Mouse (Mus musculus) ES-E14 (cell line): Measurements from ENCODE around the gene Pik3cd.

Experiments
- CHD2 ChIP-seq: IDR thresholded peaks from 2 replicates; pipeline ENCODE4 v1.6.1; 2014; ENCODE audit warnings: mild to moderate bottlenecking, low read depth, low read length, inconsistent platforms
- HCFC1 ChIP-seq: IDR thresholded peaks from 2 replicates; pipeline ENCODE4 v1.6.1; 2012; ENCODE audit warnings: low read length, inconsistent platforms, borderline replicate concordance; ENCODE audit not compliant: insufficient read depth
- MAFK ChIP-seq: IDR thresholded peaks from 2 replicates; pipeline ENCODE4 v1.6.1; 2014; ENCODE audit warnings: mild to moderate bottlenecking, low read depth, low read length, inconsistent platforms; ENCODE audit not compliant: insufficient read depth
- ZC3H11A ChIP-seq: IDR thresholded peaks from 2 replicates; pipeline ENCODE4 v1.6.1; 2012; ENCODE audit warnings: low read depth, mild to moderate bottlenecking, inconsistent platforms, low read length, borderline replicate concordance
- ZNF384 ChIP-seq: IDR thresholded peaks from 2 replicates; pipeline ENCODE4 v1.6.1; 2012; ENCODE audit warnings: low read depth, low read length, inconsistent platforms

DNA sequence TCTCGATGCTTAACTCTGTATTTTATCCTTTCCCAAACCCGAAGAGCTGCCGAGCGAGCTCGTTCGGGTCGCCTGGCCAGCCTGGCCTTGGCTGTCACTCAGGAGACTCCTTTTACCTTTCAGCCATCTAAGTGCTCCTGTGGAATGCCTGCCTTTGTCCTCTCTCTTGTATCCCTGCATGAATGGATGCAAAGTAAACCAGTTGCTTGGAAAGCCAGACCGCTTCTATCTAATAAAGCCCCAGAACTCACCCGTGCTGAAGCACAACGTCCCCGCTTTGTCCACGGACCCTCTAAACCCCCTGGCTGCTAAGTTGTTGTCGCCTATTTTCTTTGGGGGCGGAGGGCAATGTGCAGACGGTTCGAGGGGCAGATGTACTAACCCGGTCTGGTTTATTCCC is 75.6 kb downstream of the Pik3cd start:
- TF ChIP-seq ZNF384 (no peak), ZC3H11A (no peak), MAFK (no peak), CHD2 (no peak), HCFC1 (no peak)
